Mouse (Mus musculus) kidney, adult 2 months (tissue): Measurements from ENCODE around the gene Ankrd11.

ENCODE experiments used
- CTCF ChIP-seq: fragments of 200-500 bp; conservative IDR thresholded peaks from 2 replicates; pipeline ENCODE4 v1.5.1; 2011; ENCODE audit warnings: low read depth, mild to moderate bottlenecking, control low read depth, low read length, moderate library complexity, mixed read lengths; ENCODE audit not compliant: insufficient read depth, insufficient read length
- POLR2A ChIP-seq: fragments of 200-500 bp; IDR thresholded peaks from one replicate; pipeline ENCODE4 v1.6.1; 2011; ENCODE audit warnings: low read depth, low read length, control low read depth

GRCm38 (mm10) chr8:122986501-122987184 is 55.4 kb downstream of the Ankrd11 start:
- TF ChIP-seq POLR2A (no peak), CTCF (no peak)
